Mouse (Mus musculus) kidney, postnatal 4 days (tissue): ENCODE results near the gene Ddx25.

Experiments
- DNase-seq, 2 experiments: peaks; one replicate each; pipeline ENCODE4 v3.0.0; 2021; ENCODE audit warnings: mixed read lengths in 2 of 2

Gene Ddx25

DNA sequence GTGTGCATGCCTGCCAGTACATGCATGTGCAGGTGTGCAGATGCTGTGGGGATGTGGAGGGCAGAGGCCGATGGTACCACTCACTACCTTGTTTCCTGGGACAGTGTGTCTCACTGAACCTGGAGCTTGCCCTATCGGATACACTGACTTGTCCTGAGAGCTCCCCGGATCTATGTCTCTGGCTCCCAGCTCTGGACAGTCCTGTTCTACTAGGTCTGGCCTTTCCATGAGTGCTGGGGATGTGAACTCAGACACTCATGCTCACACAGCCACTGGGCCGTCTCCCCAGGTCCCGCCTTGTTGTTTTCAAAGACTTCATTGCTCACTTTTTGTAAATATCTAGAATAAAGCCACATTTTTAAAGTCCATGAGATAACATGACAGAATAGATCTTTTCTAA lies 17.3 kb downstream of the Ddx25 start:
- DNase-seq, result no peak

GRCm38 (mm10) chr9:35539001-35539750 lies 19.2 kb downstream of the Ddx25 start:
- DNase-seq, result no peak

DNA sequence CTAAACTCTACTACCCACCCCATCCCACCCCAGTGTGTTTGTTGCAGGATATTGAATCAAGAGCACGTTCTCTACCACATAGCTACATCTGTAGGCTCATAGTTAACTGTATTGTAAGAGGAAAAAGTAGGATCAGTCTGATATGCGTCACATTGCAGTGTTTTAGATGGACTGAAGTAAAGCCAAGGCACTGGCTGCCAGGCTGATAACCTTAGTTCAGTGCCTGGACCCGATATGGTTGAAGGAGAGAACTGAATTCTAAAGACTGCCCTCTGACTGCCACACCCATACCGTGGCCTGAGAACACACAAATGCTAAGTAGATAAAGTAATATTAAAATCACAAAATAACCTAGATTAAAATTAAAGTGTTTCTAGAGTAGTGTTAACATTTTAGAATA lies 22.5 kb downstream of the Ddx25 start:
- no peak for DNase-seq

DNA sequence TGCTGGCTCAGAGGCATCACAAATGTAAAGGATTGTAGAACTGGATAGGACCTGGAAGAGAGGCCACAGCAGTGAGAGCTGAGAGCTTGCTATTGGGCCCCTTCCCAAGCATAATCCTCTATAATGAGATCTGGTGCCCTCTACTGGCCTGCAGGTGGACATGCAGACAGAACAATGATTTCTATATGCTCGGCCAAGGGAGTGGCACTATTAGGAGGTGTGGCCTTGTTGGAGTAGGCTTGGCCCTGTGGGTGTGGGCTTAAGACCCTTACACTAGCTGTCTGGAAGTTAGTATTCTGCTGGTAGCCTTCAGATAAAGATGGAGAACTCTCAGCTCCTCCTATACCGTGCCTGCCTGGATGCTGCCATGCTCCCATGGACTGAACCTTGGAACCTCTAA lies 23.2 kb downstream of the Ddx25 start:
- DNase-seq, result peak; percentile 48 to 61

DNA sequence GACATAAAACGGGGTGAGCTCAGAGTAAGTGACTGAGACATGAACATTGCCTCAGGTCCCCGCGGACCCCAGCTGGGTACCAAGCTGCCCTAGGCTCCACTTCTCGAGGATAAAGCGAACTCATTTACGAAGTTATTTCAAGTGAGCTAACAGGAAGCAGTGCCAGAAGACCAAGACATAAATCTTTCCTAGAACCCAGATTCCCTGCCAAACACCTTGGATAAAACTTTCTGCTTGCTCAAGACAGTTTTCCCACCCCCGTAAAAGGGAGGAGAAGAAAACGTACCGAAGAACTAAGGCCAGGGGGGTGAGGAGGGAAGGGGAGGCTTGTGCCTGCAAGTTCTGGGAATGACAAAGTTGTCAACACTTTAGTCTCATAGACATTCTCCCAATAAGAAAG lies 25.1 kb downstream of the Ddx25 start:
- DNase-seq, result no peak

- DNase-seq, result no peak
These were observed 28.5 kb downstream of the Ddx25 start for GRCm38 (mm10) chr9:35529796-35530195.

DNA sequence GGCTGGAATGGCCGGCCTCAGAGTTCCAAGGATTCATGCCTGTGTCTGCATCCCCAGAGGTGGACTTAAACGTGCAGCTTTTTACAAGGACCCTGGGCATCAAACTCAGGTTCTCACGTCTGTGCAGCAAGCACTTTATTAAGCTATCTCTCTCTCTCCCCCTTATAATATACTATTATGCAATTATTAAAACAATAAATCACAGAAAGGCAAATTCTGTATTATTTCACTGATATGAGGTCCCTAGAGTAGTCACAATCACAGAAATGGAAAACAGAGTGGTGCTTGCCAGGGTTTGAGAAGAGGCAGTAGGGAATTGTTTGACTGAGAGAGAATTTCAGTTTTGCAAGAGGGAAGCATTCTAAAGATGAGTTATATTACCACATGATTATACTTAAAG lies 29.2 kb downstream of the Ddx25 start:
- no peak for DNase-seq

DNA sequence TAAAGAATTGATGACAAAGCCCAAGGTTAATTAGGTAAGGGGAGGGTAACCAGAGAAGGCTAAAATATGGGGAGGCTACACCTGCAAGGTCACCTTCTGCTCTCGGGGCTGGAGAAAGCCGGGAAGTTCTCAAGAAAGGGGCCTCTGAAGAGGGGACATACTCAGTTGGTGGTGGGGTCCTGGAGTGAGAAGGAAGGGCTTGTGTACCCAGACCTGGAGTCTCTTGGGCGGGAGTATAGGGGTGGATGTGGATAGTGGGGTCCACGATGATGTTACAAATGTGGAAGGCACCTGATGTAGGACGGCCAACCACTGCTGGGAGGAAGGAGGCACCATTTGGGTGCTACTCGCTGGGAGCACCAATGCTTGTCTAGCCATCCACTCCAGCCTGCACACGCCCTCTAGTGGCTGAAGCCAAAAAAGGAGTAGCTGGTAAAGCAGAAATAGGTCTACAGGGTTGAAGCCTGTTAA lies 34.4 kb downstream of the Ddx25 start:
- peak; percentile 77 to 83 for DNase-seq

DNA sequence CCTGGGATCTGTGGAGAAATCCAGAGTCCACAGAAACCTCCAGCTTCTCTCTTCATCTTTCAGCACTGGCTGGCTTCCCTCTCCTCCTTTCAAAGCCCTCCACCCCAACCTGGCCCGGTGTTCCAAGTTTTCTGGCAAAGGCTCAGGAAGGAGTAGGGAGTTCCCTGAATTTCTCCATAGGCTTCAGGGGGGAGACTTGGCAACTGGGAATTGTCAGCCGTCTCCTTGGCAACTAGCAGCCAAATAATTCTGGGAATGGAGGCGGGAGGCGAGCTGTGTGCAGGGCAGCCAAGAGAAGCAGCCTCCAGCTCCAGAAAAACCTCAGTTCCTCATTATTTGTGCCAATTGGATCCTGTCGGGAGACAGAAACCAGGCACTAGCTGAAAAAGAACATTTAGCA lies 34.8 kb downstream of the Ddx25 start:
- peak; percentile 21 to 33 for DNase-seq

DNA sequence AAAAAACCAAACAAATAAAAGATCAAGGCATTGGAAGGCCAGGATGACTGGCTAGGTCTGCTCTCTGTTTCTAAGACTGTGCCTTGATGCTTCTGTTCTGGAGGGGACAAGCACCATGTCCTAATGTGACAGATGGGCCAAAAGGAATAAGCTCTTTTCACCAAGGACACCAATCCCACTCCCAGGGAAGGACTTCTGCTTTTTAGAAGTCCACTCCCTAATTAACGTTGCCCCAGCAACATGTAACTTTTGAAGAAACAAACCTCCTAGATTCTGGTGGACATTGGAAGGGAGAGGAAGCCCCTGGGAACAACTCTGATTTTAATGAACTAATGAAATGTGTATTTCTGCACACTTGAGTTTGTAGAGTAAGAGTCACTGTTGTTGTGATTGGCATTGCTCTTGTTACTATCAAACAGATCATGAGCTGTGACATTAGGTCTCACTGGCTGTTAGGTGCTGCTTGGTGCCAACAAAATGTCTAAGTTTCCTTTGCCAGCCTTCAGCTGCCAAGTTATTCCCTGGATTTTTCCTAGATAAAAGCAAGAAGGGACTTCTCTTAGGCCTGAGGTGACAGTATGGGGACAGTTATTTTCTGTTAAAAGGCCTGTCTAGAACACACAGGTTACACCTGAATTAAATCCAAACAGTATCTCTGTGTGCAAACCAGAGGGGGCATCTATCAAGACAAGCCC lies 35.4 kb downstream of the Ddx25 start:
- DNase-seq, result no peak

DNA sequence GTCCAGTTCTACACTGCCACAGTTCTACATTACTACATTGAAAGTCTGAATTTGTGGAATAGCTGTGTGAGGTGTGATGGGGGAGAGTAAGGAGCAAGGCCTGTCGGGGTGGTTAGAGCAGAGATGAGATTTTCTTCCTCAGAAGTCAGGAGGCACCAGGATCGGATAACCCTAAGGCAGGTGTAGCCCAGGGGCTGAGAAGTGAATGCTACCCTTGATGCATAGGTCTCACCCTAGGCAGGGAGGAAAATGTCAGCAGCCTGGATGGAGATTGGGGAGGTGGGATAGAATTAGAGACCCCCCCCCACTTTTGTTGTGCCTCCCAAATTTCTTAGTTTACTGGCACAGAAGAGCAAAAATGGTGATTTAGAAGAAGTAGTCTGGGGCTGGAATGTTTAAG lies 36.1 kb downstream of the Ddx25 start:
- no peak for DNase-seq

GRCm38 (mm10) chr9:35520631-35521348 lies 37.5 kb downstream of the Ddx25 start:
- DNase-seq, result no peak

DNA sequence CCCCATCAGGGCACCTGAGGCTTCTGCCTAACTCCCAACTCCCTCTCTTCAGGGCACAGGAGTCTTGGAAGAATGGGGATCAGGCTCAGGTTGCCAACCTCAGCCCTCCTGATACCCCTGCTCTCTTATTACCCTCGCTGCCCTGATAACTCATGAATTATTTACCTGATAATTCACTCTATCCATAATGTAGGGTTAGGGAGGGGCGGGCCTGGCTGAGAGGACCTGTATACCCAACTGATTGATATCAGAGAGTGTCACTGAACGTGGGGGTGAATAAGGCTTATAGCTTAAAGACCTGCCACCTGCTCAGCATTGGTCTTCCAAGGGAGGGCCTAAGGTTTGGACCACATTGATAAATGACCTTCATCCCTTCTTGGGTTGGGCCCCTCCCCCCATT lies 40.2 kb downstream of the Ddx25 start, which contains the start of gene Gm1113:
Gm1113 (minus strand) TSS at position 101 of the 400 bp plus-strand sequence.
- DNase-seq, result no peak

GRCm38 (mm10) chr9:35516711-35517110 lies 41.6 kb downstream of the Ddx25 start:
- no peak for DNase-seq

DNA sequence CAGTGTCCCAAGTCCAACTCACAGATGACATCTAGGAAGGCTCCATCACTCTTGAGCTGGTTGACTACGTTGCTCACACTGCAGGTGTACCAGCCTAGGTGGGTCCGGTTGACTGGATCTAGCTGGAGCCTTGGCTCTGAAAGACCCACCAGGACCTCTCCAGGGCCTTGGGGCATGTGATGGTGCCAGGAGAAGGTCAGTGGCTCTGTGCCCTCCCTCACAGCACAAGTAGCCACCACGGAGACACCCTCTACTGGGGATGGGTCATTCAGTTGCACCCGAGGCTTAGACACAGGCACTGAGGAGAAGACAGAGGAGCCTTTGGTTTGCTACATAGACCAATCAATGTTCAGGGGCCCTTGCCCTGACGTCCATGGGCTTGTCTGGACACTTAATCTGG lies 42.1 kb downstream of the Ddx25 start:
- DNase-seq, result no peak

GRCm38 (mm10) chr9:35513900-35514299 lies 44.4 kb downstream of the Ddx25 start:
- DNase-seq, result no peak

- peak; percentile 14 to 27 for DNase-seq
These were observed 50.1 kb downstream of the Ddx25 start for GRCm38 (mm10) chr9:35508234-35508633.

DNA sequence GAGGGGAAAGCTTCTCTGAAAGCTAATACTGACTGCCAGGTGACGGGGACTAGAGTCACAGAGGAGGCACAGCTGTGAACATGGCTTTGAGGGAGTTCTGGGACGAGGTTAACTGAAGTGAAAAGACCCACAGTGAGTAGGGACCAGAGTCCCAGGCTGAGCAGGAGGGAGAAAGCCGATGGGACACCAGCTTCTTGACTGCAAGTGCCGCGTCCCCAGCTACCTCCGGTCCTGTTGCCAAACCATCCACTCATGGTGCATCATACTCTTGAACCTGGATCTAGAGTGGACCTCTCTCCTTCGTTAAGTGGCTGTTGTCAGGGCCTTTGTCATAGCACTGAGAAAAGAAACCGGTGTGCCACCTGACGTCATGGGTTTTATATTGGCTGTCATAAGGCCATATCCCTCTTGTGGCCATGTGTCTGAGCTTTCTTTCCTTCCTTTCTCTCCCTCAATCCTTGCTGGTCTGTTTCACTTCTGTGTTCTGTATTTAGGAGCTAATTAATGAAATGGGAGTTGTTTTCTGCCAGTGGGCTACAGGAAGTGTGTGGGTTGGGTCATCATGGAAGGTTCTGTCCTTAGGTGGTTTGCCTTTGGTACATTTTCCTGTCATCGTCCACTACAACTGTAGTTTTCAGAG lies 55.8 kb downstream of the Ddx25 start:
- no peak for DNase-seq

DNA sequence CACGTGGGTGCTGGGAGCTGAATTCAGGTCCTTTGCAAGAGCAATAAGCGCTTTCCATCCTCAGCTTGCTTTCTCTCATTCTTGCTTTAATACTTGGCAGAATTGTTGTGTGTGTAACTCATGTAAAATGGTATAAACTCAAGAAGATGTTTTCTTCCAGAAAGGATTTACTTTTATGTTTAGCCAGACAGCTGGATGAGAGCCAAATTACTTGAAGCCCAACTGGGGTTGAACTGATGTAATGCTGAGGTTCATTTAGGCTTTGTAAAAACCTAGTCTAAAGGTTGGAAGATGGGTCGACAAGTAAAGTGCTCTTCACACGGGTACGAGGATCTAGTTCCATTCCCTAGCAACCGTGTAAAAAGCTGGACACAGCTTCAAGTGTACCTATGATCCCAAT lies 58.4 kb downstream of the Ddx25 start:
- DNase-seq, result no peak

DNA sequence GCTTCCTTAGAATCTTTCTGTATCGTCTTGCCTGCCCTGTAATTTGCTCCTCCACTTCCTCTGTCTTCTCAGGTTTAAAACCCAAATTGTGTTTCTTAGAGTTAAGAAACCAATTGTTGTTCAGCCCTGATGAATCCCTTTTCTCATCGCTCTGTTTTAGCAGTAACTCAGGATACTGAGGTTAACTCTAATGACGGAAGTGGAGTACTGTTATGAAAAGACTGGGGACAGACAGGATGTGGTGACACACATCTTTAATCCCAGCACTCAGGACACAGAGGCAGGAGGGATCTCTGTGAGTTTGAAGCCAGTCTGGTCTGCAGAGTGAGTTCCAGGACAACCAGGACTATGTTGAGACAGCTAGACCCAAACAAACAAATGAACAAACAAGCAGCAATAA lies 62.9 kb downstream of the Ddx25 start:
- no peak for DNase-seq

DNA sequence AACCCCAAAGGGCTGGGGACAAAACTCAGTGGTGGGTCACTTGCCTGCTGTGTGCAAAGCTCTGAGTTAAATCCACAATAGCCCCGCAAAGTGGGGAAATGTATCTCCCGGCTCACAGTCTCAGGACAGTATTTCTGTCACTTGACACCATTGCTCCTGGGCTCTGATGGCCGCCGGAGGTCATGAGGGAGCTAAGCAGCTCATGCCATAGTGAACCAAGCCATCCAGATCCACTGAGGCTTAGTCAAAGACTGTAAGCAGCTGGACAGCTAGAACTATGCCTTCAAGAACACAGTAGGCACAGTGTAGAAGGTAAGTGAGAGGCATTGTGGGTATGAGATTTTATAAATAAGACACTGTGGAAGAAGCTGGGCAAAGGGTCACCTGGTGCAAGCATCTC lies 63.4 kb downstream of the Ddx25 start:
- no peak for DNase-seq

- no peak for DNase-seq
These were observed 64.6 kb downstream of the Ddx25 start for GRCm38 (mm10) chr9:35493733-35494092.

GRCm38 (mm10) chr9:35493033-35493732 lies 65.1 kb downstream of the Ddx25 start:
- peak in 1 of 2 experiments; percentile 28 for DNase-seq
